Mouse (Mus musculus) layer of hippocampus, postnatal 25 days (tissue): ENCODE data around the gene Dnajb1. TPM values are rescaled to one million over a fixed set of nuclear protein-coding genes. Genes with fewer than 3 reads are reported as not detected.

ENCODE experiments used
- DNase-seq, 2 experiments: peaks; one replicate each; pipeline ENCODE4 v3.0.0; 2022; ENCODE audit warnings: mixed read lengths in 2 of 2, low spot score in 1 of 2; ENCODE audit errors: extremely low spot score in 1 of 2
- total RNA-seq, 2 experiments: library from RNA; stranded (reverse); gene quantifications; 2 replicates each; pipeline ENCODE4 v1.2.3; 2021

Dnajb1 gene
- total RNA-seq, 2 experiments from 2014 or later = 30.0 to 40.0 TPM

DNA sequence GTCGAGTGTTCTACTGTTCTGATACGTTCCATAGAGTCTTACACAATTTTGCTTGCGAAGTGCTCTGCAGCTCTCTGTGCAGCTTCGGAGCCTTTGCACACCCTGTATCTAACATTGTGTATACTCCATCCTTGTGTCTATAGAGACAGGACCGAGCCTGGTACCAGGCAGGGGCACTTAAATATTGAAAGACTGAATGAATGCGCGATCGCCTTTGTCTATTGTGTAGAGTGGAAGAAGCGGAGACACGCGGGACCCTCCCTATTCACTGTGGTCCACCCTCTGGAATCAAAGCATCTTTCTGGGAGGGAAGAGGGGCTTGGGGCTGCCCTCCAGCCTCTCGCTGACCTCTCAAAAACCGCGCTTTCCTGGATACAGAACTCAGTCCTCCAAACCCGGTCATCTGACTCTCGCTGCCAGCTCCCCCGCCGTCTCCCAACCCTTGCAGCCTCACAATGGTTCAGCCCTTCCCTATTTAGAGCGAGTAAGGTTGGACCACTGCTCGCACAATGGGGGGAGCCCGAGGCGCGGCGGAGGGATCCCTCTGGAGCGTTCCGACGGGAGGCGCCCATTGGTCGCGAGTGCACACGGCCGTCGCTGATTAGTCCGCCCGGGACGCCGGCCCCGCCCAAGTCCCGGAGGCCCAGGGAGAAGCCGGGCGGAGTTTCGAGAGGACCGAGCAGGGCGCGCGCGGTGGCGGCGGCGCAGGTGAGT is 44.2 kb downstream of the Dnajb1 start, which contains the start of gene Gipc1:
Gipc1 (plus strand) TSS at position 648 of the 714 bp plus-strand sequence.
- DNase-seq = peak; percentile 82 to 90

DNA sequence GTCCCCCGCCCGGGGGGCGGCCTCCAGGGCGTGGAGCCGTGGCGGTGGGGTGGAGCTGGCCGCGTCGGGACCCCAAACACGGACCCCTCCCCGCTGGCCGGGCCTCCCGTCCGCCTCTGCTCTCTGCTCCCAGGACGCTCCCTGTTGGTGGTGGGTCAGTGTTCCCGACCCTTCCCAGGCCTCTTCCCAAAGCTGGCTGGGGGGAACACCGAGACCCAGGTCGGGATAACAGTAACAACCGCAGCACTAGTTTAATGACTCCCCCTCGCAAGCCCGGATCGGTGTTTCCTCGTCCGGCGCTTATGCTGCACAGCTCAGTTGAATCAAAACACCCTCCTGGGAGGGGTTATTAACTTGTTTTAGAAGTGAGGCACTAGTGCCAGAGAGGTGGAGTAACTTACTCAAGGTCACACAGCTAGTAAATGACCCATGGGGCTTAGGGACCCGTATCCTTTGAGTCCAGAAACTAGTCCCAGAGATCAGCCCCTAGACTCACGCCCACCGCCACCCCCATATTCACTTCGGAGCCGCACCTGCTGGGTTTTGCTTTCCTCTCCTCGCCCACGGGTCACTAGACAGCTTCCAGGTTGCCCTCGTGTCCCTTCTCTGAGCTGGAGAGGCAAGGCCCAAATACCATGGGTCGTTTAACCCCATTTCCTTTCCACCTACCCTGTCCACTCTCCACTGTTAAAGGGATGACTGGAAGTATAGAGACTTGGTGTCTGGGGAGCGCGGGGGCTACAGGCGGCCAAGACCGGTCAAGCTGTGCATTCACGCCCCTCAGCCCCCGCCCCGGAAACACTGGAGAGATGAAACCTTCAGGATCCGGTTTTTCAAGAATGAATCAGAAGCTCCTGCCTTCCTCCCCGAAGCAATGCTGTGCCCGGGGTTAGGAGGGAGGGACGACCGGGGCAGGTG is 45.0 kb downstream of the Dnajb1 start:
- DNase-seq = no peak

GRCm38 (mm10) chr8:83653662-83654017 is 45.6 kb downstream of the Dnajb1 start:
- DNase-seq = no peak

GRCm38 (mm10) chr8:83654725-83655124 is 46.7 kb downstream of the Dnajb1 start:
- DNase-seq = no peak

GRCm38 (mm10) chr8:83656043-83656442 is 48.0 kb downstream of the Dnajb1 start:
- no peak for DNase-seq

GRCm38 (mm10) chr8:83656484-83657246 is 48.7 kb downstream of the Dnajb1 start:
- no peak for DNase-seq

DNA sequence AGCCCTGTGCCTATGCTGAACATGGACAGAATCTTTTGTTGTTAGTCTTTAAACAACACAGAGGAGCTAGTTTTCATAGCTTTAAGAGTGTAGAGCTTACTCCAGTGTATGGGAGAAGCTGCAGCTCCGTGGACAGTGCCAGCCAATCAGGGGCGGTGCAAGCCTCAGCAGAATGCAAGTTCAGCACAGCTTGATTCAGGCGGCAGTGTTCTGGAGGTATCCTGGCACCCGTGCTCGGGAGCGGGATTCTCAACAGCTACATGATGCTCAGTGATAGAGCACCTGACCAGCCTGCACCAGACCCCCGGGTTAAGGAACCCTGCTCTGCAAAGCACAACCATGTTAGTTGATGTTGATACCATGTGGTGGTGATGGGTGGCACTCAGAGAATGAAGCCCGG is 52.6 kb downstream of the Dnajb1 start:
- no peak for DNase-seq

DNA sequence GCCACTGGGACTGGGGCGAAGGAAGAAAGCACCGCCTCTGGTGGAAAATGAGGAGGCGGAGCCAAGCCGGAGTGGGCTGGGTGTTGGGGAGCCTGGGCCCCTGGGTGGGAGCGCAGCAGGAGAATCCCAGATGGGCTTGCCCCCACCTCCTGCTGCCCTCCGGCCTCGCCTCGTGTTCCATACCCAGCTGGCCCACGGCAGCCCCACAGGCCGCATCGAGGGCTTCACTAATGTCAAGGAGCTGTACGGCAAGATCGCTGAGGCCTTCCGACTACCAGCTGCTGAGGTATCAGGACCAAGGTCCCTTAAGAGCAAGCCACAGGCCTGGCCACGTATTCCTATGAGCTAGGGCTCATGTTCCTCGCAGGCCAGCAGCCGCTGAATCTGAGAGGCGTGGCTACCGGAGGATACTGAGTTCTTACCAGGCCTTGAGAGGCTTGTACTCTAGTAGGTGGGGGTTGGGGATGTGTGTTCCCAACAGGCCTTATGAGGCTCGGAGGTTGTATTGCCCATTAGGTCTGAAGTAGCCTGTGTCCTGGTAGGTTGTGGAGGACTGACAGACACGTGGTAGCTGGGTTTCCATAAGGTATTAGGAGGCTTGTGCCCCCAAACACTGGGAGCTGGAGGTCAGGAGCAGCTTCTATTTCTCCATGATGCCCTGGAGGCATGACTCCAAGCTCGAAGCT is 53.1 kb downstream of the Dnajb1 start:
- DNase-seq = no peak

Other genes with a start within 250 kb of the Dnajb1 start
- 1 to 10 TPM; 8.2 to 9.1 TPM for gene Clgn, start 218.3 kb upstream of the Dnajb1 start, total RNA-seq
- 100 to 1,000 TPM; 212 to 226 TPM for gene Scoc, start 149.8 kb upstream of the Dnajb1 start, total RNA-seq
- gene Olfr370, start 72.4 kb upstream of the Dnajb1 start, total RNA-seq = not detected
- 100 to 1,000 TPM; 140 to 161 TPM for gene Ndufb7, start 41.5 kb upstream of the Dnajb1 start, total RNA-seq
- 100 to 1,000 TPM; 510 to 556 TPM for gene Tecr, start 222 bp upstream of the Dnajb1 start, total RNA-seq
- 10 to 100 TPM; 67.7 to 69.2 TPM for gene Gipc1, start 44.5 kb downstream of the Dnajb1 start, total RNA-seq
- 1 to 10 TPM; 1.3 to 1.6 TPM for gene Ptger1, start 58.5 kb downstream of the Dnajb1 start, total RNA-seq
- 10 to 100 TPM; 42.2 to 57.6 TPM for gene Pkn1, start 91.0 kb downstream of the Dnajb1 start, total RNA-seq
- 10 to 100 TPM; 14.4 to 17.2 TPM for gene Ddx39, start 107.0 kb downstream of the Dnajb1 start, total RNA-seq
- gene Adgre5, start 133.1 kb downstream of the Dnajb1 start, total RNA-seq = 10 to 100 TPM in 1 of 2 experiments, 1 to 10 TPM in 1; 7.4 to 11.0 TPM